Mouse (Mus musculus): ENCODE measurements around the gene Oxct1.

GRCm38 (mm10) chr15:4171600-4171999 is 145.4 kb downstream of the Oxct1 start:
- TF ChIP-seq CTCF (IDR thresholded peaks at IDR 0.05; ENCODE audit: low read depth, low read length) (no peak), POLR2A (IDR thresholded peaks at IDR 0.05; ENCODE audit: extremely low read depth, insufficient read depth, low read length) (no peak)

Data from liver, adult 2 months (tissue).